Mouse (Mus musculus) stomach, postnatal 0 days (tissue): ENCODE measurements around the gene Pin1. TPM values are rescaled to one million over a fixed set of nuclear protein-coding genes. Genes with fewer than 3 reads are reported as not detected.

Source experiments
- ATAC-seq: fragments of 200-750 bp; cut with Nextera tagmentation; 2 replicates; pipeline ENCODE4 v1.8.0; 2017; ENCODE audit not compliant: low FRiP score, low TSS enrichment
- DNase-seq: peaks from one replicate; pipeline ENCODE4 v3.0.0-alpha.2; 2016; ENCODE audit warnings: low spot score
- H3K27ac ChIP-seq: fragments of 300-500 bp; sonication (generic); replicated peaks from 2 replicates; pipeline ENCODE4 v1.5.1; 2014; ENCODE audit warnings: mild to moderate bottlenecking, control low read depth
- H3K27me3 ChIP-seq: fragments of 300-500 bp; sonication (generic); 2 replicates; pipeline ENCODE4 v1.6.1; 2014; ENCODE audit warnings: low read length; ENCODE audit not compliant: control insufficient read depth, insufficient read depth
- H3K36me3 ChIP-seq: fragments of 300-500 bp; sonication (generic); 2 replicates; pipeline ENCODE4 v1.6.1; 2014; ENCODE audit warnings: low read length, mixed read lengths; ENCODE audit not compliant: control insufficient read depth, insufficient read depth
- H3K4me1 ChIP-seq: fragments of 300-500 bp; sonication (generic); replicated peaks from 2 replicates; pipeline ENCODE4 v1.6.1; 2014; ENCODE audit warnings: antibody characterized with exemption; ENCODE audit not compliant: control insufficient read depth, insufficient read depth
- H3K4me2 ChIP-seq: fragments of 300-500 bp; sonication (generic); replicated peaks from 2 replicates; pipeline ENCODE4 v1.6.1; 2014; ENCODE audit warnings: low read depth, mild to moderate bottlenecking, control low read depth, moderate library complexity
- H3K4me3 ChIP-seq: fragments of 300-500 bp; sonication (generic); 2 replicates; pipeline ENCODE4 v1.5.1; 2014; ENCODE audit warnings: low read depth, low read length, control low read depth
- H3K9ac ChIP-seq: fragments of 300-500 bp; sonication (generic); 2 replicates; pipeline ENCODE4 v1.6.1; 2014; ENCODE audit warnings: mild to moderate bottlenecking, low read length, control low read depth, mixed read lengths
- H3K9me3 ChIP-seq: fragments of 300-500 bp; sonication (generic); 2 replicates; pipeline ENCODE4 v1.6.1; 2016; ENCODE audit warnings: low read length; ENCODE audit not compliant: control insufficient read depth
- CTCF ChIP-seq: IDR thresholded peaks from 2 replicates; pipeline ENCODE4 v1.5.1; 2016; ENCODE audit warnings: antibody characterized with exemption, low read depth, mild to moderate bottlenecking, moderate library complexity
- EP300 ChIP-seq: optimal IDR thresholded peaks from 2 replicates; pipeline ENCODE3; 2016; ENCODE audit warnings: antibody characterized with exemption
- WGBS: fragments of 180-500 bp; shearing (Covaris S2); extraction: QIAGEN DNeasy Blood & Tissue Kit; methylation state at CpG from one replicate; pipeline ENCODE4 v1.1.7; 2014; 5-methylcytosine and 5-hydroxymethylcytosine counted together
- polyA plus RNA-seq: library from polyadenylated mRNA; unstranded; fragments of >200 nt; fragmentation: Nextera tagmentation; extraction: Ambion mirVana; gene quantifications from 2 replicates; pipeline ENCODE4 v1.2.1, GENCODE M21; 2015

Gene Pin1
- polyA plus RNA-seq, 1 experiment from 2014 or later: 28.7 TPM

DNA sequence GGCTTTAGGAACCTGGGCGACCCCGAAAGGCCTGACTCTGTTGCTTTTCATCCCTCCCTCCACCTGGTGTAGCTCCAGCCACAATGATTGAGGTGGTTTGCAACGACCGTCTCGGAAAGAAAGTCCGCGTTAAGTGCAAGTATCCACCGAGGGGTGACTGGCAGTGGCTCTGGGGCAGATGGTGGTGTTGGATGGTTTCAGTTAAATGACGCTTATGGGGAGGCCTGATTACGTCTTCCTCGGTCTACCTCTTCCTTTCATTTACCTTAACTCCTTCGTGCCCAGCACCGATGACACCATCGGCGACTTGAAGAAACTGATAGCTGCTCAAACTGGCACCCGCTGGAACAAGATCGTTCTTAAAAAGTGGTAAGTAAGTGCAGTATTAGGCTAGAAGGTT is 6.8 kb upstream of the Pin1 start:
- Histone ChIP-seq H3K36me3 (no peaks in the 10 kb centered on the region), H3K4me1 (no peaks in the 10 kb centered on the region), H3K27ac (peak overlapping the region; percentile 91), H3K9ac (peak overlapping the region; percentile 76), H3K4me2 (peak overlapping the region; percentile 74), H3K9me3 (no peaks in the 10 kb centered on the region), H3K4me3 (peak overlapping the region; percentile 79), H3K27me3 (no peaks in the 10 kb centered on the region)
- ATAC-seq (no peak), DNase-seq (no peak)
- 3% methylated on average over 17 of the region's 17 CpGs for WGBS
- no peak for TF ChIP-seq EP300
- TF ChIP-seq CTCF: no peak

DNA sequence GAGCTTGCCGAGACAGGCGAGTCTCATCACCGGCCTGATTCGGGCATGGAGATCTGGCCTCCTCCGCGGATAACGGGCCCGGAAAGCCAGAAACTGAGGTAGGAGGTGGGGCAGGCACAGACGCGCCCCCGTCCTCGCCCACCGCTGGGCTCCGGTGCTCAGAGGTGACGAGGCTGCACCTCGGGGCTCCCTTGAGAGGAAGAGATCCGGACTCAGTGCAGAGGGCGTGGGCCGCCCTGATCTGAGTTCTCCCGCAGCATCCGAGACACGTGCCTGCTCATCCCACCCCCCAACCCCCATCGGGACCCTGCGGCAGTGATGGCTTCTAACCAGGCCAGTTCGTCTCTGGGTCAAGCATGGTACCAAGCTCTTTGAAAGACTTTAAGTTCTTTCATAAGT is 364 bp downstream of the Pin1 start:
- Histone ChIP-seq H3K4me1 (peaks cover 7% of the 10 kb centered on the region; the same call in 1 of the 2 replicates), H3K9me3 (no peaks in the 10 kb centered on the region), H3K27me3 (no peaks in the 10 kb centered on the region), H3K4me3 (peak overlapping the region; percentile 86), H3K9ac (peak overlapping the region; percentile 80), H3K36me3 (peaks cover 5% of the 10 kb centered on the region), H3K4me2 (peak overlapping the region; percentile 92), H3K27ac (no peak overlapping the region)
- DNase-seq (no peak), ATAC-seq (no peak)
- TF ChIP-seq EP300 (no peak), CTCF (no peak)
- 0% methylated on average over 24 of the region's 25 CpGs for WGBS

DNA sequence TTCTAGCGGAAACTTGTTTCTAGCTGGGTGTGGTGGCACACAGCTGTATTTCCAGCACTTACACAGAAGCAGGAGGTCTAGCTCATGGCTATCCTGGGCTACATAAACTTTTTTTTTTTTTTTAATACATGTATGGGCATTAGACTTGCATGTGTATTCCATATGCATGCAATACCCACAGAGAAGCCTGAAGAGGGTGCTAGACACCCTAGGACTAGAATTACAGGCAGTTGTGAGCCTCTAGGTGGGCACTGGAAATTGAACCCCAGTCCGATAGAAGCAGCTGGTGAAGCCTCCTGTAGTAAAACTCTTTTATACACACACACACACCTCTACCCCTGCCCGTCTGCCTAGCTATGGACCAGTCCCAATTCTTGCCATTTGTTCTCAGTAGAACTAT is 2.0 kb downstream of the Pin1 start:
- Histone ChIP-seq H3K27ac (no peak overlapping the region), H3K9ac (no peak overlapping the region), H3K4me1 (peaks cover 7% of the 10 kb centered on the region; the same call in 1 of the 2 replicates), H3K27me3 (no peaks in the 10 kb centered on the region), H3K4me2 (no peak overlapping the region), H3K36me3 (peaks cover 6% of the 10 kb centered on the region), H3K4me3 (no peak overlapping the region), H3K9me3 (no peaks in the 10 kb centered on the region)
- TF ChIP-seq EP300 (no peak), CTCF (peak; percentile 20; the same call in 1 of the 2 replicates)
- no peak for ATAC-seq
- DNase-seq: no peak
- WGBS: 94% methylated on average over 3 of the region's 3 CpGs

DNA sequence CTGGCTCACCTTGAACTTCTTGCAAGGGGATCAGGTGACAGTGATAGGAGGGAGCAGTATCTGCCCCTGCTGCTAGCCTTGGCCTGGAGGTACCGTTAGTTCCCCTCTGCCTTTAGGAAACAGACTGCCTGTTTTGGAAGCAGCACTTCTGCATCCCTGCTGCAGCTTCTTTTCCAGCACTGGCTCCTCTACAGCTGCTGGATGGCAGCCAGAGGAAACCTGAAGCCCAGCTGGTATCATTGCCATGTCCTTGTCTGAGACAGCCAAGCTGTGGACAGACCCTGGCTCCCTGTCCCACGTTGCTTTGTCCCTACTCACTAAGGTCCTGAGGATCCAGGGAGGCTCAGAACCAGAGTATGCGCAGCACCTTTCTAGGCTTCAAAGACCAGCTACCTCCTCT is 5.7 kb downstream of the Pin1 start:
- Histone ChIP-seq H3K4me2 (no peak overlapping the region), H3K9ac (no peak overlapping the region), H3K4me1 (peaks cover 5% of the 10 kb centered on the region; the same call in 1 of the 2 replicates), H3K36me3 (peaks cover 8% of the 10 kb centered on the region), H3K4me3 (no peak overlapping the region), H3K9me3 (no peaks in the 10 kb centered on the region), H3K27me3 (no peaks in the 10 kb centered on the region), H3K27ac (no peak overlapping the region)
- 88% methylated on average over 3 of the region's 3 CpGs for WGBS
- DNase-seq (no peak), ATAC-seq (no peak)
- TF ChIP-seq EP300 (no peak), CTCF (no peak)

DNA sequence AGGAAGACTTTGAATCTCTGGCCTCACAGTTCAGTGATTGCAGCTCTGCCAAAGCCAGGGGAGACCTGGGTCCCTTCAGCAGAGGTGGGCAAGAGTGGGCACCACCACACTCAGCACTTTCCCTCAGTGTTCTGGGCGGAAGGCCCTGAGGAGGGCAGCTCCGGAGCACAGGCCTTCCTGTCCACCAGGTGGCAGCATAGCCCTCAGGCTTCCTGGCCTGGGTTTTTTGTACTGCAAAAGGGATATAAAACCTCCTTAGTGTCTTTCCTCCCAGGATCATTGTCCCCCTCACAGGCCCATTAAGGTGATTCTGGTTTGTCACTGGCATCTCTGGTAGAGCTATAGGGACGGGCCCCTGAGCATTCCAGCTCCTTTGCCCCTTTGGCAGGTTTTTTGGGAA is 10.4 kb downstream of the Pin1 start:
- H3K27me3 ChIP-seq: no peaks in the 10 kb centered on the region
- H3K9me3 ChIP-seq: no peaks in the 10 kb centered on the region
- no peak overlapping the region for H3K4me3 ChIP-seq
- H3K36me3 ChIP-seq: peaks cover 26% of the 10 kb centered on the region
- 55% methylated on average over 3 of the region's 3 CpGs for WGBS
- no peak overlapping the region for H3K4me2 ChIP-seq
- DNase-seq: peak; percentile 73
- no peaks in the 10 kb centered on the region for H3K4me1 ChIP-seq
- no peak overlapping the region for H3K27ac ChIP-seq
- no peak overlapping the region for H3K9ac ChIP-seq
- ATAC-seq: 0 out of 2 replicates have a peak, but pooled peaks have one; percentile 36
- TF ChIP-seq EP300 (no peak), CTCF (peak; percentile 90)

DNA sequence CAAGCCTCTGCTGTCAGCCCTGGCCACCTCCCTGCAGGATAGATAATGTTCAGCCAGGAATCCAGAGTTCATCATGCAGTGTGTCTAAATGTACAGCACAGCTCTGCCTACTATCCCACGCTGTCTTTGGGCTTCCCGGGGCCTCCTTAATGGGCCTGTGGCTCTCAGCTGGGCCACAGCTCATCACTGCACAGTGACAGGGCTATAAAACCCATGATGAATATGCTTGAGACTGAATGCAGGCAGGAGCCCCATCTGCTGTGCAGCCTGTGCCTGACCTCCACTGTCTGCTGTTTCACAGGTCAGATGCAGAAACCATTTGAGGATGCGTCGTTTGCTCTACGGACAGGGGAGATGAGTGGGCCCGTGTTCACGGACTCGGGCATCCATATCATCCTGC is 11.0 kb downstream of the Pin1 start:
- no peaks in the 10 kb centered on the region for H3K4me1 ChIP-seq
- no peak overlapping the region for H3K9ac ChIP-seq
- WGBS: 91% methylated on average over 8 of the region's 8 CpGs
- ATAC-seq: no peak
- no peak overlapping the region for H3K27ac ChIP-seq
- peaks cover 25% of the 10 kb centered on the region for H3K36me3 ChIP-seq
- DNase-seq: no peak
- TF ChIP-seq EP300 (no peak), CTCF (no peak)
- H3K4me2 ChIP-seq: no peak overlapping the region
- no peak overlapping the region for H3K4me3 ChIP-seq
- no peaks in the 10 kb centered on the region for H3K27me3 ChIP-seq
- H3K9me3 ChIP-seq: no peaks in the 10 kb centered on the region
